Mouse (Mus musculus) myocyte (in vitro differentiated cells): ENCODE results near the gene Ctdnep1.

Source experiments
- CEBPB ChIP-seq: IDR thresholded peaks from 2 replicates; pipeline ENCODE4 v1.6.1; 2011; ENCODE audit warnings: mild to moderate bottlenecking, moderate library complexity; ENCODE audit not compliant: poor library complexity, insufficient read depth, severe bottlenecking
- E2F4 ChIP-seq: IDR thresholded peaks from one replicate; pipeline ENCODE4 v1.6.1; 2011; ENCODE audit warnings: mild to moderate bottlenecking, control low read depth, moderate library complexity; ENCODE audit not compliant: insufficient read depth
- MAX ChIP-seq: IDR thresholded peaks from one replicate; pipeline ENCODE4 v1.6.1; 2011; ENCODE audit warnings: low read depth, mild to moderate bottlenecking, control low read depth
- MYOD1 ChIP-seq, 3 experiments: IDR thresholded peaks; one replicate each; pipeline ENCODE4 v1.6.1; 2011; ENCODE audit warnings: control low read depth in 2 of 3, low read depth in 2 of 3, mild to moderate bottlenecking in 2 of 3, moderate library complexity in 1 of 3; ENCODE audit not compliant: insufficient read length in 2 of 3, control insufficient read depth in 1 of 3
- MYOG ChIP-seq, 3 experiments: IDR thresholded peaks; one replicate each; pipeline ENCODE4 v1.6.1; 2011; ENCODE audit warnings: control low read depth in 2 of 3, low read depth in 2 of 3, mild to moderate bottlenecking in 2 of 3; ENCODE audit not compliant: insufficient read length in 2 of 3, control insufficient read depth in 1 of 3, insufficient read depth in 1 of 3
- POLR2A ChIP-seq: IDR thresholded peaks from one replicate; pipeline ENCODE4 v1.6.1; 2011; ENCODE audit warnings: low read depth, mild to moderate bottlenecking, control low read depth, moderate library complexity; ENCODE audit not compliant: insufficient read length
- POLR2AphosphoS2 ChIP-seq: IDR thresholded peaks from one replicate; pipeline ENCODE4 v1.6.1; 2011; ENCODE audit warnings: low read depth, control low read depth; ENCODE audit not compliant: insufficient read length
- TCF12 ChIP-seq: IDR thresholded peaks from one replicate; pipeline ENCODE4 v1.6.1; 2011; ENCODE audit warnings: mild to moderate bottlenecking, control low read depth; ENCODE audit not compliant: poor library complexity, insufficient read depth, severe bottlenecking
- USF1 ChIP-seq: IDR thresholded peaks from one replicate; pipeline ENCODE4 v1.6.1; 2011; ENCODE audit warnings: low read depth, mild to moderate bottlenecking, control low read depth, moderate library complexity

DNA sequence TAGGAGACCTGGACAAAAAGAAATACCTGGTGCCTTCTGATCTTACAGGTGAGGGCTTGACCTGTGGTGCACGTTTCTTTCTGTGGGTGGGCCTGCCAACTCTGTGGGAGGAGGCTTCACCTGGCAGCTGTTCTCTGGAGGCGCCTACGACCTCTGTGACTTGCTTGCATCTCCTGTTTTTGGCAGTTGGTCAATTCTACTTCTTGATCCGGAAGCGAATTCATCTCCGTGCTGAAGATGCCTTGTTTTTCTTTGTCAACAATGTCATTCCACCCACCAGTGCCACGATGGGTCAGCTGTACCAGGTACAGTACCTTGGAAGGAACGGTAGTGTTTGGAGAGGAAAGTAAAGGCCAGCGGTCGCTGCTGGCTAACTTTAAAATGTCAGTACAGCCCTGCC lies 11.4 kb downstream of the Ctdnep1 start:
- TF ChIP-seq USF1 = no peak
- TF ChIP-seq POLR2A = no peak
- no peak for TF ChIP-seq MAX
- TF ChIP-seq POLR2AphosphoS2 = no peak
- TF ChIP-seq CEBPB = no peak
- TF ChIP-seq MYOG (IDR thresholded peaks at IDR 0.05; ENCODE audit: control insufficient read depth in 1 of 3, insufficient read depth in 1 of 3, insufficient read length in 2 of 3, low read depth in 2 of 3) = no peak
- TF ChIP-seq MYOD1 (IDR thresholded peaks at IDR 0.05; ENCODE audit: control insufficient read depth in 1 of 3, insufficient read length in 2 of 3, low read depth in 2 of 3) = no peak
- no peak for TF ChIP-seq E2F4
- TF ChIP-seq TCF12 = no peak
